Mouse (Mus musculus) activated CD4-positive, CD25-positive, alpha-beta regulatory T cell (primary cell): ENCODE data around the gene Olfr106-ps. TPM values are rescaled to one million over a fixed set of nuclear protein-coding genes. Genes with fewer than 3 reads are reported as not detected.

Experiments
- polyA plus RNA-seq, 2 experiments: library from polyadenylated mRNA; unstranded; fragments of 100-300 nt; shearing (Covaris generic); gene quantifications; one replicate each; pipeline ENCODE4 v1.2.1; 2017

The Olfr106-ps gene
- polyA plus RNA-seq: not detected

GRCm38 (mm10) chr17:37390093-37390492 lies at the start of gene Olfr106-ps:
TSS of gene Olfr106-ps (plus strand) at chr17:37390393.

GRCm38 (mm10) chr17:37359282-37359681 lies 30.9 kb upstream of the Olfr106-ps start, which contains the start of gene Olfr104-ps:
TSS of gene Olfr104-ps (plus strand) at chr17:37359582.

DNA sequence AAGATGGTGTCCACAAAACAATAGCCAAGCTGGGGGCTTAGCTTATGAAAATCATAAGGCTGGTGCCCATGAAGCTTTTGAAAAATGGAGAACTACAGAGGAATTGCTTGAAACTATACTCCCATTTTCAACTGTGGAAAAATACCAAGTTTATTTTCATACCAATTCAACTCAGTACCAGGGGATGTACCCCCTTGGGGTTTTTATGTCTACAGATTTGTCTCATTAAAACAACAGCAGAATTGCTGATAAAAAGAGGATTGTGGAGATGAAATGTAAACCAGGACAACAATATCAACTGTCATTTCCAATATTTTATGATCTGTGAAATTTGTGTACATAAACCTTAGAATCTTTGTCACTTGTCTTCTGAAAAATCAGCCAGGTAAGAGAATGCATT lies 11.5 kb upstream of the Olfr106-ps start, which contains the start of gene Olfr105-ps:
Gene Olfr105-ps (plus strand): TSS at position 301 of the 400 bp plus-strand sequence.

GRCm38 (mm10) chr17:37398926-37399325 lies 8.7 kb downstream of the Olfr106-ps start, which contains the start of gene Olfr107:
TSS of gene Olfr107 (plus strand) at chr17:37399226.

DNA sequence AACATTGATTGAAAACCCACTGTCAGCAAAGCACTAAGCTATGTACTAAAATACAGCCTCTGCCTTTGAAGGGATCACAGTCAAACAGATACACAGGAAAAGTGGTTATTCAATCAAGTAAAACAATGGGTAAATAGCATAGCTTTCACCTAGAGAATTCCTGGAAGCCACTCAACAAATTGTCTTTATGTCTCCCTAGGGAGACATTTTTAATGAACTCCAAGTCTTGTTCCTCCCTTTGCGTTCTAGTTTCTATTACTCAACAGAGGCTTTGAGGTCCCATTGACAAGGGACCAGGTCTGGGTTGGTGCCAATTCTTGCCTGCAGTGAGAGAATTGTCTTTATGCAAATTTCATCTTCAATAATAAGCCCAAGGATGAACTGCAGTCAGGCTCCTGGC lies 55.0 kb downstream of the Olfr106-ps start, which contains the start of gene Olfr108:
Gene Olfr108 (plus strand): TSS at position 301 of the 400 bp plus-strand sequence.

Other genes starting within 250 kb of the Olfr106-ps start
- gene Olfr93, start 228.9 kb upstream of the Olfr106-ps start, polyA plus RNA-seq: not detected
- 1 to 10 TPM in 1 of 2 experiments, under 1 TPM in 1; 0.52 to 2.0 TPM for gene Ubd, start 196.5 kb upstream of the Olfr106-ps start, polyA plus RNA-seq
- gene Olfr94, start 189.4 kb upstream of the Olfr106-ps start, polyA plus RNA-seq: not detected
- gene Olfr95, start 177.3 kb upstream of the Olfr106-ps start, polyA plus RNA-seq: not detected
- not detected for gene Olfr96, start 170.2 kb upstream of the Olfr106-ps start, polyA plus RNA-seq
- gene Olfr97, start 153.1 kb upstream of the Olfr106-ps start, polyA plus RNA-seq: not detected
- gene Olfr98, start 126.6 kb upstream of the Olfr106-ps start, polyA plus RNA-seq: not detected
- gene H2-M3, start 120.2 kb upstream of the Olfr106-ps start, polyA plus RNA-seq: 100 to 1,000 TPM; 112 to 128 TPM
- 1 to 10 TPM; 2.3 to 3.6 TPM for gene Olfr99, start 106.9 kb upstream of the Olfr106-ps start, polyA plus RNA-seq
- under 1 TPM; 0.06 to 0.43 TPM for gene Olfr101, start 86.1 kb upstream of the Olfr106-ps start, polyA plus RNA-seq
- under 1 TPM in 1 of 2 experiments, not detected in 1; 0.39 TPM for gene Olfr102, start 73.3 kb upstream of the Olfr106-ps start, polyA plus RNA-seq
- not detected for gene Olfr103, start 50.7 kb upstream of the Olfr106-ps start, polyA plus RNA-seq
- not detected for gene Olfr104-ps, start 30.8 kb upstream of the Olfr106-ps start, polyA plus RNA-seq
- gene Olfr105-ps, start 11.4 kb upstream of the Olfr106-ps start, polyA plus RNA-seq: not detected
- gene Olfr107, start 8.8 kb downstream of the Olfr106-ps start, polyA plus RNA-seq: under 1 TPM; 0.04 to 0.09 TPM
- not detected for gene Olfr108, start 55.1 kb downstream of the Olfr106-ps start, polyA plus RNA-seq
- under 1 TPM in 1 of 2 experiments, not detected in 1; 0.10 TPM for gene Olfr109, start 68.5 kb downstream of the Olfr106-ps start, polyA plus RNA-seq
- gene H2-M2, start 93.2 kb downstream of the Olfr106-ps start, polyA plus RNA-seq: 1 to 10 TPM in 1 of 2 experiments, under 1 TPM in 1; 0.37 to 2.2 TPM
- not detected for gene Olfr110, start 102.1 kb downstream of the Olfr106-ps start, polyA plus RNA-seq
- gene Olfr111, start 117.6 kb downstream of the Olfr106-ps start, polyA plus RNA-seq: not detected
- not detected for gene Olfr112, start 179.1 kb downstream of the Olfr106-ps start, polyA plus RNA-seq
- not detected for gene Olfr113, start 187.3 kb downstream of the Olfr106-ps start, polyA plus RNA-seq
- not detected for gene Olfr114, start 202.3 kb downstream of the Olfr106-ps start, polyA plus RNA-seq
- not detected for gene Olfr115, start 236.7 kb downstream of the Olfr106-ps start, polyA plus RNA-seq
- not detected for gene Olfr116, start 236.8 kb downstream of the Olfr106-ps start, polyA plus RNA-seq